ENCODE assay signal across 25 mouse cellular contexts in genomic region chr7:73602815-73603551, GRCm38 (mm10).
DNase-seq lines count a peak whose midpoint lies in the region; ATAC-seq and TF ChIP-seq lines count a peak whose summit lies in the region.
"Had no signal": no experiment of that assay in that cellular context is flagged by ENCODE, and none has a peak within 500 bp of the region (broad histone marks: within the 10 kb centered on the region; RNA-seq: fewer than 3 reads in every experiment).

No protein-coding gene starts in this region.

- intact Hi-C loops in heart, postnatal 10 days (cut with DNase I) = no loop called here

- DNase-seq in heart, postnatal 10 days = no peak
- DNase-seq in kidney, adult 2 months = peak; percentile 57
- DNase-seq in kidney, adult 8-10 months = no peak
- peak; percentile 91 for DNase-seq in R1 (ENCODE audit: low read depth, low spot score)
- DNase-seq in lung, postnatal 4 days = no peak
- DNase-seq: adrenal gland, adult 8-10 months; cerebellum, adult 2 months; cerebellum, postnatal 14 days; forebrain, postnatal 0 days; gastrocnemius, postnatal 14 days; lung, adult 18-20 months; right cerebral cortex, postnatal 14 days; thymus, postnatal 4 days had no signal

- no peak overlapping the region for H3K4me2 ChIP-seq in heart, embryonic 13.5 days
- H3K4me2 ChIP-seq: limb, embryonic 12.5 days; liver, embryonic 12.5 days; midbrain, embryonic 13.5 days; neural tube, embryonic 13.5 days had no signal

- H3K27ac ChIP-seq in heart, embryonic 13.5 days (replicated peaks) = peak overlapping the region; percentile 64
- H3K27ac ChIP-seq in kidney, adult 2 months (ENCODE audit: insufficient read depth, low read depth, low read length) = no peak overlapping the region
- peak overlapping the region; percentile 74 for H3K27ac ChIP-seq in ES-Bruce4 (ENCODE audit: insufficient read depth, low read length)
- H3K27ac ChIP-seq: left cerebral cortex, adult 2 months; limb, embryonic 12.5 days; liver, embryonic 12.5 days; macrophage; midbrain, embryonic 13.5 days; neural tube, embryonic 13.5 days had no signal

- ATAC-seq in heart, embryonic 13.5 days (ENCODE audit: extremely low read depth, insufficient number of reproducible peaks, low FRiP score, low TSS enrichment) = no peak
- ATAC-seq: forebrain, postnatal 0 days; hindbrain, embryonic 16.5 days; liver, embryonic 12.5 days; lung, postnatal 0 days; midbrain, embryonic 13.5 days had no signal

- WGBS in heart, embryonic 13.5 days = 55% methylated on average over 4 of the region's 4 CpGs
- 65% methylated on average over 4 of the region's 4 CpGs for WGBS in kidney, adult 2 months

- H3K4me1 ChIP-seq in heart, embryonic 13.5 days = peaks cover 19% of the 10 kb centered on the region
- H3K4me1 ChIP-seq in kidney, adult 2 months (ENCODE audit: control insufficient read depth, insufficient read depth, low read length) = peaks cover 6% of the 10 kb centered on the region; the same call in 1 of the 2 replicates
- peaks cover 14% of the 10 kb centered on the region for H3K4me1 ChIP-seq in ES-Bruce4 (ENCODE audit: control insufficient read depth, insufficient read depth, low read length)

- TF ChIP-seq CTCF in kidney, adult 2 months (conservative IDR thresholded peaks at IDR 0.05; ENCODE audit: insufficient read depth, insufficient read length, low read depth, low read length) = no peak
- no peak for TF ChIP-seq CTCF in ES-Bruce4 (IDR thresholded peaks at IDR 0.05; ENCODE audit: low read depth, low read length)

- H3K9ac ChIP-seq in heart, embryonic 13.5 days = no peak overlapping the region
- H3K9ac ChIP-seq in ES-Bruce4 (ENCODE audit: low read depth, poor library complexity, severe bottlenecking) = no peak overlapping the region
- H3K9ac ChIP-seq: forebrain, postnatal 0 days; limb, embryonic 12.5 days; liver, embryonic 12.5 days; midbrain, embryonic 13.5 days; neural tube, embryonic 13.5 days had no signal

- no peaks in the 10 kb centered on the region for H3K36me3 ChIP-seq in heart, embryonic 13.5 days
- no peaks in the 10 kb centered on the region for H3K36me3 ChIP-seq in kidney, adult 2 months (ENCODE audit: control insufficient read depth, insufficient read depth, low read length)
- H3K36me3 ChIP-seq in ES-Bruce4 (ENCODE audit: control insufficient read depth, insufficient read depth, low read length, poor library complexity, severe bottlenecking) = no peaks in the 10 kb centered on the region
- H3K36me3 ChIP-seq: limb, embryonic 12.5 days; liver, embryonic 12.5 days; midbrain, embryonic 13.5 days; neural tube, embryonic 13.5 days had no signal

- no peak overlapping the region for H3K4me3 ChIP-seq in heart, embryonic 13.5 days
- H3K4me3 ChIP-seq in kidney, adult 2 months (ENCODE audit: insufficient read depth, low read depth, low read length) = no peak overlapping the region
- no peak overlapping the region for H3K4me3 ChIP-seq in ES-Bruce4 (ENCODE audit: low read depth, low read length)
- H3K4me3 ChIP-seq: erythroblast, embryonic 14.5 days; left cerebral cortex, adult 2 months; limb, embryonic 12.5 days; liver, embryonic 12.5 days; midbrain, embryonic 13.5 days; neural tube, embryonic 13.5 days had no signal

- TF ChIP-seq POLR2A in kidney, adult 2 months (IDR thresholded peaks at IDR 0.05; ENCODE audit: low read depth, low read length) = no peak
- TF ChIP-seq POLR2A in ES-Bruce4 (IDR thresholded peaks at IDR 0.05; ENCODE audit: insufficient read depth, low read length) = no peak

- TF ChIP-seq EP300 in ES-Bruce4 (IDR thresholded peaks at IDR 0.05; ENCODE audit: insufficient read depth, low read depth, low read length) = peak; percentile 41; the same call in 1 of the 2 replicates

- no peaks in the 10 kb centered on the region for H3K27me3 ChIP-seq in heart, embryonic 13.5 days (replicated peaks)
- no peaks in the 10 kb centered on the region for H3K27me3 ChIP-seq in kidney, adult 2 months (replicated peaks; ENCODE audit: control insufficient read depth, insufficient read depth, low read length)
- no peaks in the 10 kb centered on the region; the same call in 1 of the 2 replicates for H3K27me3 ChIP-seq in ES-Bruce4 (ENCODE audit: control insufficient read depth, insufficient read depth, low read length, poor library complexity, severe bottlenecking)
- H3K27me3 ChIP-seq: CH12.LX; limb, embryonic 12.5 days; midbrain, embryonic 13.5 days; neural tube, embryonic 13.5 days had no signal

- 0 out of 2 replicates have a peak, but pooled peaks cover 4% of the 10 kb centered on the region for H3K9me3 ChIP-seq in heart, embryonic 13.5 days
- H3K9me3 ChIP-seq in ES-Bruce4 (replicated peaks; ENCODE audit: control insufficient read depth, insufficient read depth, low read length, poor library complexity, severe bottlenecking) = peaks cover 17% of the 10 kb centered on the region
- H3K9me3 ChIP-seq: liver, embryonic 12.5 days; midbrain, embryonic 13.5 days; neural tube, embryonic 13.5 days had no signal

Comparison
In these comparisons a context has a peak if more than half of its experiments do, and no peak if none do; other contexts are left out.
1. DNase-seq: peak in kidney, adult 2 months (single experiment) and R1 (single experiment); none in heart, postnatal 10 days (0 of 2), kidney, adult 8-10 months (0 of 2) and lung, postnatal 4 days (0 of 2).